Mouse (Mus musculus): ENCODE data around the gene Spindoc. TPM values are rescaled to one million over a fixed set of nuclear protein-coding genes. Genes with fewer than 3 reads are reported as not detected.
"Not testable (repeated sequence)": the region's sequence is repeated elsewhere in the genome, so short reads cannot be mapped to it uniquely, and the experiment has no call there.

Gene Spindoc
- polyA plus RNA-seq, 1 experiment from 2014 or later, result 2.2 TPM

- under 1% methylated on average over 56 of the region's 60 CpGs for WGBS (ENCODE audit: insufficient replicate concordance)
Observed at GRCm38 (mm10) chr19:7382248-7382902, 419 bp downstream of the Spindoc start.

GRCm38 (mm10) chr19:7381906-7382247 lies 917 bp downstream of the Spindoc start:
- no peak for DNase-seq
- peaks cover 21% of the 10 kb centered on the region for H3K4me1 ChIP-seq (ENCODE audit: insufficient read depth)
- ATAC-seq, result no peak
- 0 out of 2 replicates have a peak, but pooled peaks cover 2% of the 10 kb centered on the region for H3K9me3 ChIP-seq (ENCODE audit: low read length)
- H3K36me3 ChIP-seq (replicated peaks; ENCODE audit: insufficient read depth, low read length), result no peaks in the 10 kb centered on the region
- H3K27me3 ChIP-seq (ENCODE audit: insufficient read depth, low read length), result no peaks in the 10 kb centered on the region
- H3K4me3 ChIP-seq (ENCODE audit: low read depth, low read length), result peak overlapping the region; percentile 96
- TF ChIP-seq EP300 (IDR thresholded peaks at IDR 0.05; ENCODE audit: low read depth), result no peak
- no peak for TF ChIP-seq CTCF (IDR thresholded peaks at IDR 0.05; ENCODE audit: low read depth)
- peak overlapping the region; percentile 80; the same call in 1 of the 2 replicates for H3K27ac ChIP-seq (ENCODE audit: low read depth)
- peak overlapping the region; percentile 87 for H3K9ac ChIP-seq (replicated peaks)
- peak overlapping the region; percentile 100 for H3K4me2 ChIP-seq (ENCODE audit: low read depth, low read length)
- 18% methylated on average over 8 of the region's 8 CpGs for WGBS (ENCODE audit: insufficient replicate concordance)

More at GRCm38 (mm10) chr19:7382248-7382902, 419 bp downstream of the Spindoc start:
- H3K9ac ChIP-seq (replicated peaks), result peak overlapping the region; percentile 87
- H3K4me1 ChIP-seq (ENCODE audit: insufficient read depth), result peaks cover 21% of the 10 kb centered on the region
- ATAC-seq (peak; percentile 74), DNase-seq (peak; percentile 70)
- H3K27me3 ChIP-seq (ENCODE audit: insufficient read depth, low read length), result no peaks in the 10 kb centered on the region
- H3K4me2 ChIP-seq (ENCODE audit: low read depth, low read length), result peak overlapping the region; percentile 100
- no peaks in the 10 kb centered on the region for H3K36me3 ChIP-seq (replicated peaks; ENCODE audit: insufficient read depth, low read length)
- H3K4me3 ChIP-seq (ENCODE audit: low read depth, low read length), result peak overlapping the region; percentile 96
- H3K9me3 ChIP-seq (ENCODE audit: low read length), result 0 out of 2 replicates have a peak, but pooled peaks cover 2% of the 10 kb centered on the region
- TF ChIP-seq EP300 (IDR thresholded peaks at IDR 0.05; ENCODE audit: low read depth), result no peak
- no peak for TF ChIP-seq CTCF (IDR thresholded peaks at IDR 0.05; ENCODE audit: low read depth)
- peak overlapping the region; percentile 80 for H3K27ac ChIP-seq (ENCODE audit: low read depth)

GRCm38 (mm10) chr19:7377639-7378038 lies 5.2 kb downstream of the Spindoc start:
- Histone ChIP-seq H3K27me3 (ENCODE audit: insufficient read depth, low read length) (no peaks in the 10 kb centered on the region), H3K4me1 (ENCODE audit: insufficient read depth) (peaks cover 14% of the 10 kb centered on the region), H3K4me2 (ENCODE audit: low read depth, low read length) (no peak overlapping the region), H3K9me3 (ENCODE audit: low read length) (no peaks in the 10 kb centered on the region), H3K36me3 (replicated peaks; ENCODE audit: insufficient read depth, low read length) (peaks cover 12% of the 10 kb centered on the region; the same call in 1 of the 2 replicates), H3K27ac (ENCODE audit: low read depth) (no peak overlapping the region), H3K4me3 (ENCODE audit: low read depth, low read length) (no peak overlapping the region), H3K9ac (replicated peaks) (no peak overlapping the region)
- ATAC-seq, result no peak
- 56% methylated on average over 2 of the region's 2 CpGs for WGBS (ENCODE audit: insufficient replicate concordance)
- TF ChIP-seq CTCF (IDR thresholded peaks at IDR 0.05; ENCODE audit: low read depth) (no peak), EP300 (IDR thresholded peaks at IDR 0.05; ENCODE audit: low read depth) (no peak)
- DNase-seq, result no peak

- Histone ChIP-seq H3K36me3 (replicated peaks; ENCODE audit: insufficient read depth, low read length) (peaks cover 18% of the 10 kb centered on the region), H3K9me3 (ENCODE audit: low read length) (no peaks in the 10 kb centered on the region), H3K4me3 (ENCODE audit: low read depth, low read length) (no peak overlapping the region), H3K9ac (replicated peaks) (no peak overlapping the region), H3K27ac (ENCODE audit: low read depth) (no peak overlapping the region), H3K4me1 (ENCODE audit: insufficient read depth) (no peaks in the 10 kb centered on the region), H3K27me3 (ENCODE audit: insufficient read depth, low read length) (no peaks in the 10 kb centered on the region), H3K4me2 (ENCODE audit: low read depth, low read length) (no peak overlapping the region)
- no peak for ATAC-seq
- TF ChIP-seq CTCF (IDR thresholded peaks at IDR 0.05; ENCODE audit: low read depth) (no peak), EP300 (IDR thresholded peaks at IDR 0.05; ENCODE audit: low read depth) (no peak)
- 95% methylated on average over 8 of the region's 8 CpGs for WGBS (ENCODE audit: insufficient replicate concordance)
- no peak for DNase-seq
Observed at GRCm38 (mm10) chr19:7374491-7374890, 8.3 kb downstream of the Spindoc start.

GRCm38 (mm10) chr19:7369469-7369868 lies 13.3 kb downstream of the Spindoc start:
- WGBS (ENCODE audit: insufficient replicate concordance), result 83% methylated on average over 4 of the region's 4 CpGs
- not testable (repeated sequence) for H3K4me2 ChIP-seq (ENCODE audit: low read depth, low read length); H3K9ac ChIP-seq (replicated peaks); DNase-seq; H3K27ac ChIP-seq (ENCODE audit: low read depth); H3K9me3 ChIP-seq (ENCODE audit: low read length); H3K4me1 ChIP-seq (ENCODE audit: insufficient read depth); ATAC-seq; H3K4me3 ChIP-seq (ENCODE audit: low read depth, low read length); H3K27me3 ChIP-seq (ENCODE audit: insufficient read depth, low read length)
- H3K36me3 ChIP-seq (replicated peaks; ENCODE audit: insufficient read depth, low read length), result peaks cover 18% of the 10 kb centered on the region

GRCm38 (mm10) chr19:7353636-7354035 lies 29.2 kb downstream of the Spindoc start:
- Histone ChIP-seq H3K4me3 (ENCODE audit: low read depth, low read length) (no peak overlapping the region), H3K9ac (replicated peaks) (no peak overlapping the region), H3K4me2 (ENCODE audit: low read depth, low read length) (no peak overlapping the region), H3K4me1 (ENCODE audit: insufficient read depth) (no peaks in the 10 kb centered on the region), H3K27ac (ENCODE audit: low read depth) (no peak overlapping the region), H3K9me3 (ENCODE audit: low read length) (no peaks in the 10 kb centered on the region), H3K27me3 (ENCODE audit: insufficient read depth, low read length) (no peaks in the 10 kb centered on the region), H3K36me3 (replicated peaks; ENCODE audit: insufficient read depth, low read length) (no peaks in the 10 kb centered on the region)
- no peak for TF ChIP-seq EP300 (IDR thresholded peaks at IDR 0.05; ENCODE audit: low read depth)
- TF ChIP-seq CTCF (IDR thresholded peaks at IDR 0.05; ENCODE audit: low read depth), result no peak
- DNase-seq, result no peak
- whole genome bisulfite sequencing (ENCODE audit: insufficient replicate concordance), result 67% methylated on average over 6 of the region's 6 CpGs
- ATAC-seq, result no peak
